Mouse (Mus musculus) hindlimb bud, embryonic 11.5 days (tissue): ENCODE results near the gene Eva1b.

Source experiments
- DNase-seq: peaks from one replicate; pipeline ENCODE4 v3.0.0-alpha.2; 2012; ENCODE audit warnings: low read depth, low spot score; ENCODE audit errors: extremely low spot score

The Eva1b gene

DNA sequence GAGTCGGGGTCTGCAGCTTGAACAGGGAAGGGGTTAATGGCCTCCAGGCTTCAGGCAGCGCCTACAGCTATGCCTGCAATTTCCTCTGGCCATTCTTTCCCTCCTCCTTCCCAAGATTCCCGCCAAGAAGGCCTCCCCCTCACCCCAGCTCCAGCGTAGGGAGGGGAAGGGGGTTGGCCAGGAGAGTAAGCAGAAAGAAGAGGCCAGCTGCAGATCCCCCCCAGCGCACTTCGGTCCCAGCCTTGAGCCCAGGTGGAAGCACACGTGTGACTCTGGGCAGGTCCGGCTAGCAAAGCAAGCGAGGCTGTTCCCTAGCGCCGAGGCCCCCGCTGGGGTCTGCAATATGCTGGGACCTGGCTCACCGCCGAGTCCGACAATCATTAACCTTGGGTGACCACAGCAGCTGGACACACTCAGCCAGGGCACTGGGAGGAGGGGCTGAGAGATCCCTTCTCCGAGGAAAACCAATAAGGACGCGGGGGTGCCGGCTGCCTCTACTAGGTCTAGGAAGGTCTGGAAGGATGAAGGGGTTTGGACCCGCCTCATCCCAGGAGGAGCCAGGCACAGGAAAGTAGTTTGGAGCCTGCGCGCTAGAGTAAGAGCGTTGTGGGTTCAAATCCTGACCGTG lies at the start of gene Eva1b:
Gene Eva1b (plus strand): TSS at position 212 of the 628 bp plus-strand sequence.
- peak; percentile 78 for DNase-seq

DNA sequence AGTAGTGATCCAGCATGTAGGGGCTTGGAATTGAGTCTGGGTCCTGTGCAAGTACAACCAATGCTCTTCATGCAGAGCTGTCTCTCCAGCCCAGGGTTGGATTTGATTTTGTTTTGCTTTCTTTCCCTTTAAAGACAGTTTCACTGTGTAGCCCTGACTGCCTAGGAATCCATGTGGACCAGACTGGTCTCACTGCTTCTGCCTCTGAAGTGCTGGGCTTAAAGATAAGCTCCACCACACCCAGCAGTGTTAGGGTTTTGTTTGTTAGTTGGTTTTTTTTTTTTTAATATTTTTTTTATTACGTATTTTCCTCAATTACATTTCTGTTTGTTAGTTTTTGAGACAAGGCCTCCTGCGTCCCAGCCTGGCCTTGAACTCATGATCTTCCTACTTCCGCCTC lies 48.2 kb upstream of the Eva1b start:
- no peak for DNase-seq

DNA sequence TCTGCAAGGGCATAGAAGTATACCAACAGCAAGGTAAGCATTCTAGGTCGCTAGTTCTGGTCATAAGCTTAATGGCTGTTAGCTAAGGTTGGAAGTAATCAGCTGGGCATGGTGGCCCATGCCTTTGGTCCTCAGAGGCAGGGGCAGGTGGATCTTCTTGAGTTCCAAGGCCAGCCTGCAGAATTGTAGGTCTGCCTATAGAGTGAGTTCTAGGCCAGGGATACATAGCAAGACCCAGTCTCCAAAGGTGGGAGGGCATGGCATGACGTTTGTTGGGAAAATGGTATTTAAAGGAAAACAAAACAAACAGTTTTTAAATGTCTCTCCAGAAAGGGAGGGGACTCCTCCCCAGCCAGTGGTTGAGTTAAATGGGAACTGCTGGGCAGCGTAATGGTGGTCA lies 46.8 kb upstream of the Eva1b start:
- DNase-seq, result no peak

DNA sequence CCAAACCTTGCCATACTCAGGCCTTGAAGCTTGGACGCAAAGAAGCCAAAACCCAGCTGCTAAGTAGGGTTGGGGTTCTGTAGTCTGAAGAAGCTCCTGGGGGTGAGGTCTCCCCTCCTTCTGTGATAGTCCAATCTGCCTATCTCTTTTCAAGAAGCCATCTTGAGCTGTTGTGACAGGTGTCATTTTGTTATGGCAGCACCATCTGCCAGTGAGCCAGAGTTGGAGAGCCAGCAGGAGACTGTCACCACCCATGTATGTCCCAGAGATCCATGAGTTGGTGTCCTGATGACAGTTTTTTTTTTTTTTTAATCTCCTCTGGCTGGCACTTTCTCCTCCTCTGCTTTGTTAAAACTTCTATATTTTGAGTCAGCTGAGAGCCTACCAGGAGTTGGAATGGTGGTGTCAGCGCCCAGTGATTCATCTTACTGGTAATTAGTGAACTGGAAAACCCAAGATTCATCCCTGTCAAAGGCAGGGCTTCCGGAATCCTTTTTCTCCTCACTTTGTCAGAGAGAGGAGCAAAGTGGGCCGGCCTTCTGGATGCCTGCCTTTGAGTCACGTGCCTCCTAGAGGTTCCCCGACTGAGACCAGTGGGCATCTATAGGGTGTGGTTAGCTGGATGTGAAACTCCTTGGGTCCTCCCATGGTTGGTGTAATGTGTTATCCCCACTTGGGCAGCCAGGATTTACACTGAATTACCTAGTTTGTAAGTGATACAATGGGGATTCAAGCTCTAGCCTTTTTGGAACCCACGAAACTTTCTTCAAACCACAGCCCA lies 45.3 kb upstream of the Eva1b start:
- no peak for DNase-seq

DNA sequence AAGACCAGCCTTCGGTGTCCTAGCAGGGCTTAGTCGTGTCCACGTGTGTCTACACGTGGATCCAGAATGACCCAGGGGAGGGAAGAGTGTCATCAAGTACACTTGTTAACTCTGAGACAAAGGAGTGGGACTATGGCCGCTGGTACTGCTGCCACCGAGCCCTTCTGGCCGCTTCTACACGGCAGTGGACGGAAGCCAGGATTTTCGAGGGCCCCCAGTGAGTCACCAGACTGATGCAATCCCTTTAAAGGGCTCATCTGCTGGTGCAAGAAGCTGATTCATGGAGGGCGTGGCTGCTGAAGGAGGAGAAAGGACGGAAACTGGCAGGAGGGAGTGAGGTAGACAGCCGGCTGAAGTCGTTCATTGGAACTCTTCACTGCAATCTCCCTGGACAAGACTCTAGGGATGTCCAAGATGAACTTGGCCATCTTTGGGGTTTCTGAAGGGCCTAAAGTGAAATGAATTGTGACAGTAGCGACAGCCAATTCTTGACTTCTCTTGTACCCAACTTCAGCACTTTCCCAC lies 44.4 kb upstream of the Eva1b start:
- no peak for DNase-seq

DNA sequence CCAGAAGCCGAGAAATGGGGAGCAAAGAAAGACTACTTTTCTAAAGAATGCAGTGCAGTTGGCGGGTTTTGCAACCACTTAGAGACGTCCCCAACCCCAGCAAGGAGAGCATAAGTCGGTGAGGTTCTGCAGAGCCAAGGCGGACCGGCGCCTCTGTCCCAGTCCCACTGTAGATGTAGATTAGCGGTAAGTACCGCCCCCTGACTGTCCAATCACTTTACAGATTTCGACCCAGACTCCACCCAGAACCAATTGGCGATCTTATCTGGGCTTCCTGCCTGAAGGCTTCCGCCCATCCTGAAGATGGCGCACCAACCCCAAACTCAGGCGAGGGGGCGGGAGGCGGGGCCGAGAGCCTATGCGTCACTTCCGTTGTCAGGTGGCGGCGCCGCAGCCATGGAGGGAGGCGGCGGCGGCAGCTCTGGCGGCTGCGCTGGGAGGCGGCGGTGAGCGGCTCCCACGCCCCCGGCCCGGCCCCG lies 43.9 kb upstream of the Eva1b start, which contains the start of gene Stk40:
Gene Stk40 (plus strand): TSS at position 368 of the 479 bp plus-strand sequence.
- peak; percentile 95 for DNase-seq

DNA sequence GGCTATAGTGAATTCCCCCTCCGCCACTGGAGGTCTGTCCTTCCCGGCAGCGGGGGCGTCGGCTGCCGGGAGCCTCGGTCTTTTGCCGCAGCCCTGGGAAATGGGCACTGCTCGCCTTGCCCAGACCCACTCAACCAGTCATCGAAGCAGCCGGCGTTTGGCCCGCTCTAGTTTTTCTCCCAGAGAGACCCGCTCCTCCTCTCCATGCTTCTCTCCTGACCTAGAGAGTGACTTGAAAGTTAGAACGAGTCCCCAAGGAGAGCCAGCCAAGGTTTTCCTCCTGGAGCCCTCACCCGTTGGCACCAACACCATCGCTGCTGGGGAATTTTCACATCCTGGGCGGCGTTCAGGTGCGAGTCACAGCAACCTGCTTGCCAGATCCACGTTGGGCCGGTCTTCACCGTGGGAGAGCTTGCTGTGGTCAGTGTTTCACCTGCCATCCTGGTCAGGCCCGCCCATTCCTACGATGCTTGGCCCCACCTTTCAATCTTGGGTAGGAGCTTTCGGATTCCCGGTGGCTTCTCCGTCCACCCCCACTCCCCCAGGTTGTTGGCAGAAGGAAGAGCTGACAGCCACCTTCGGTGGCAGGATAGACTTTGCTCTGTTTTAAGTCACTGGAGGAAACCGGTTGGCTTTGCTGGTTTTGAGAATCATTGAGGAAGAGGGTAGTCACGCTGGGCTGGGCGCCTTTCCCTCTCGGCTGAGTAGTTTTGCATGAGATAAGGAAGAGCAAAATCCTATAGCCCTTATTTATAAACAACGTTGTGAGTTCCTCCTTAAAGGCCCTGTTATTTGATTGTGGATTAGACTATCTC lies 43.1 kb upstream of the Eva1b start:
- DNase-seq, result no peak

DNA sequence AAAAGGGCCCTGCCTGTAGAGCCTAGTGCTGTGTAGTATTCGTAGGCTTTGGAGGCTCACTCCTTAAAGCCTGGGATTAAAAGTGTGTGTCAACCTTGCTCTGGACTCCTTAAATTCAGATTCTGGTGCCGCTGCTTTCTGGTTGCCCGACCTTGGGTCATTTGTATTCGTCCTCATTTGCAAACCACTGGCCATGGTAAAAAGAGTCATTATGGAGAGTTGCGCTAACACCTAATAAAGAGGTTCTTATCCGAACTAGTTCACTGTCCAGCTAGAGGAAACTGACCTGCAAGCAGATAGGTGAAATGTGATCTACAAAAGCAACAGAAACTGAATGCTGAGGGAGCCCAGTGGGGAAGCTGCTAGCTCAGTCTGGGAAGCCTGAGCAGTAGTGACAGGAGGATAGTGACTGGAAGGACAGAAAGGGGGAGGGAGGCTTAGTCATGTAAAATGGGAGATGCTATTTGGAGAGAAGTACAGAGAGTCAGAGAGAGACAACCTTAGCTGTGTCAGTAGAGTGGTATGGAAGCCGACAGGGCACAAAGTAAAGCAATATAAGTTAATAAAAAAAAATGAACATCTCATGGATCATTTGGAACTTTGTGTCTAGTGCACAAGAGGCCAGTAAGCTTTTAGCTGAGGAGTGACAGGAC lies 42.3 kb upstream of the Eva1b start:
- no peak for DNase-seq

DNA sequence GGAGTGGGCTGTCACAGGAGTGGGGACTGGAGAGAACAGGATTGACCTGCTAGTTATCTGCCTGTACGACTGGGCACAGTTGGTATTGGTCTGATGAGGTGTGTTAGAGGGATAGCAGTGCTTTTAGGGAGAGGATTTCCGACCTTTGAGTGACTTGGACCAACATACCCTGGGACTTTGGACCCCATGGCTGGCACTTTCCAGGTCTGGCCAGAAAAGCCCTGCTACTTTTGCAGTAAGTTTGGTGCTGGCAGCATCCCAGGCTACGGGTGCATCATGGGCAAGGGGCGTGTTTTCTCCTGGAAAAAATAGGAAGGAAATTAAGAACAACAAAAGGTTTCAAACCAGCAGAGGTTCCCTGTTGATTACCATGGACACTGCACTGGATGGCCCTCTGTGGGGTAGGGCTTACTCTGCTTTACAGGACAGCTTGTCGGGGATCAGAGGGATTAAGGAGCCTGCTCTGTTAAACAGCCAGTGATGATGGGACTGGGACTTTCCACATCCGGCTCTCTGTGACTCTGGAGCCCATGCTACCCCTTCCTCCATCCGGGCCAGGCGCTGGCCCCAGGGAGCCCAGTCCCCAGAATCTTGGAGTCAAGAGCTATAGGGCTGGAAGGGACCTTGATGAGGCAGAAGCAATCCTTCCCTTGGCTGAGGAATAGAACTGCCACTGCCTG lies 39.3 kb upstream of the Eva1b start:
- no peak for DNase-seq

DNA sequence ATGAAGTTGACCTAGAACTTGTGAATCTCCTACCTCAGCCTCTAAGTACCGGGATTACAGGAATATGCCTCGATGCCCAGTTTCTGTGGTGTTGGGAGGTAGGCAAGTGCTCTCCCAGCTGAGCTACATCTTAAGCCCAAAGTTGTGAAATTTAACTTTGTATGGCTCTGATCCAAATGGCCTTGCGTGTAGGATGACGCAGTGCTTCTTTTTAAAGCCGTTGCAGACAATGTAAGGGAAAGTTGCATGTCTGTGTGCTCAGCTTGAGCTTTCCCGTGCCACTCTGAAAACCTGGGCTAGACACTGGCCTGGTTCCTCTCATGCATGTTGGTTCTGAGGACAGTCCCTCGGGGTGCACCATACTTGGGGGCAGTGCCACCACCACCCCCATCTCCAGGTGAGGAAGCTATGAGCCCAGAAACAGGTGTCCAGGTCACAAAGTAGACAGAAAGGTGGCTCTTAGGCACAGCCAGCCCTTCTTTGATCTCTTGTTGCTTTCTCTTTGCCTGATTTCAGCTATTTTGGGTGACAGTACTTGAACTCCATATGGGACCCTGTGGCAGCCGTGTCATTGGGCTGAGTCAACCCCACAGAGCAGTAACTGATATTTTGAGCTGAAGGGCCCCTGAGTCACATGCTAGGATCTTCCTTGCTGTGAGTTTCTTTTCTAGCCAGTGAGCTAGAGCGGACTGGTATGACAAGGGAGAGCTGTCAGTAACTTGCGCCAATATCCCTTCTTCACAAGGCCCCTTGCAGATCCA lies 37.8 kb upstream of the Eva1b start:
- DNase-seq, result no peak

DNA sequence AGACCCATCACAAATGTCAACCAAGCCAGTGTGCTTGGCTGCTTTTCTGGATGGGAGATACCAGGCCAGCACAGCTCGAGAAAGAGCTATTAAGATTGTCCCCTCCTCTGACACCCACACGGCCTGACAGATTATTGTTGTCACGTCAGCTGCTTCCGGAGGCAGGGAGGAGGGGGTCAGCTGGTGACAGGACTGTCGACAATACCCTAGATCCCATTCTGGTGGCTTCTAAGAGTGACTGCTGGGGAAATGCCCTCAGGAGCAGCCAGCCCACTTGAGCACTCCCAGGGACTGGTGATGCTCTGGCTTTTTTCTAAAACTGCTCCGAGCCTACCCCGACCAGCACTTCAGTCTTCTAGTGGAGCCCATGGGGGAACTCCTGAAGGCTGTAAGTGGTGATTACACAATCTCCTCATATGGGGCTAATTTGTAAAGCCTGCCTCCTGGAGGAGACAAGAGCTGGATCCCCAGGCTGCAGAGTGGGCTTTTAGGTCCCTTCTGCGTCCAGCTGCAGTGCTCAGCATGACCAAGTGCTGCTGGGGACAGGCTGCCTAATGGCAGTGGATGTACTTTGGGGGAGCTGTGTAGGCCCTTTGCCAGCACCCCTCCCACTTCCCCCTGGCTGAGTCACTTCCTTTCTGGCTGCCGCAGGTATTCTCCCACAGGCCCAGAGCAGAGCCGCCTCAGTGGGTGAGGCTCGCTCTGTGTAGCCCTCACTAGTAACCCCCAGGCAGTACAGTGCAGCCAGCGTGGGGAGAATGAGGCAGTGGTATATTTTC lies 37.0 kb upstream of the Eva1b start:
- DNase-seq, result no peak

DNA sequence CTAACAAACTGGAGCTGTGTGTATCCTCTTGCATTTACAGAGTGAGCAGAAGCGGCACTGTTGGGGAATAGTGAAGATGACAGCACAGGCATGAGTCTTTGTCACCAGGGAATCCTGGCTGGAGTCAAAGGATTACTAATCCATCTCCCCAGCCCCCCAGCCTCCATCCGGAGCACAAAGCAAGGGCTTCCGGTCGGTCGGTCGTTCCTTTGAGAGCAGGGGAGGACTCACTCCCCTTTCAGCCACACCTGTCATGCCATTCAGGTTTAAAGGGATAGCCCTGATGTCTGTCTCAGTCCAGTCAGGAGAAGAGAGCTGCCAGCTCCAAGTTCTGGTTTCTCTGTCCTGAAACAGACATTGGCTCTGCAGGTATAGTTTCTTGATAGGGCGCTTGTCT lies 36.4 kb upstream of the Eva1b start:
- no peak for DNase-seq

DNA sequence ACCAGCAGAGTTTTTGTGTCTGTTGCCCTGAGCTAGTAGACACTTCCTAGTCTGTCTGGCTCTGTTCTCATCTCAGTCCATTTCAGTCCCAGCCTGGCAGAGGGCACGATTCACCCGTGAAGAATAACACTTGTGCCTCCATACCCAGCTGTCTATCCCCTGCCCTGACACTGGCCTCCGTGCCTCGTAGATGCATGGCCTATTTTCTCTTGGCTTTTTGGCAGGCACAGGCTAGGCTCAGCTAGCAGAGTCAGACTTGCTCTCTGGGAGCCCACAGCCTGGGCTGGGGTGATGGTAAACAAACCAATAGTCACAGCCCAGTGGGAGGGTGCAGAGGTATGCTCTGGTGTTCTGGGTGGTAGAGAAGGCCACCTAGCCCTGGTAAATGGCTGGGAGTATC lies 34.3 kb upstream of the Eva1b start:
- DNase-seq, result no peak

DNA sequence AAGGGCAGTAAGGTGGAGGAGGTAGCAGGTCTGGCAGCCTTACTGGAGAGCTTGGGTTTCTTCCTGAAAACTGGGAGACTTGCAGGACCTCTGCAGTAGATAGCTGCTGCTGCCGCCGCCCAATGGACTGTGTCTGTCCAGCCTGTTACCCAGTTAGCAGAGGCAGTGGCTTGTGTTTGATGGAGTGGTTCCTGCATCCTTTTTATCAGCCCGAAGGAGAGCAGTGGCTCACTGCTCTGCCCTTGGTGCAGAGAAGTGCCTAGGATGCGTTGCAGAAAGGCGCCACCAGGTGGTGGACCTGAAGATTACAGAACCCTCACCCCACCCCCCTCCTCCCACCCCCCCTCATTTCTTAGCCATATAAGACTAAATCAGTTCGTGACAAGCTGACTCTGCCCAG lies 33.6 kb upstream of the Eva1b start:
- DNase-seq, result no peak

DNA sequence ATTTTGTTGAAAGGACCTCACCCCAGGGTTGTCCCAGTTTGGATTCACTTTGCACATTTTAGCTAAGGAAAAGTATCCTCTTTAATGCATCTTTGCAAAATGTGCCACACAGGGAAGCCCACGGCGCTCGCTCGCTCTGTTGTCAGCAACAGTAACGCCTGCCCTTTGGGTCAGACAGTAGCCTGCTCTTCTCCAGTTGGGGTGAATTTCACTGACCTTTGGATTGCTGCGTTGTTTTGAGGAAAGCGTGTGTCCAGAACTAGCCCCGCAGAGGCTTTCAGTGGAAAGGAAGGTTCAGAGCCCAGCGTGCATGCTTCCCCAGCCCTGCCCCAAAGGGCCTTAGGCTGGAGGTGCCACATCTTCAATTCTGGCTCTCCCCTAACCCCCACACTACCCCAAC lies 32.1 kb upstream of the Eva1b start:
- no peak for DNase-seq

DNA sequence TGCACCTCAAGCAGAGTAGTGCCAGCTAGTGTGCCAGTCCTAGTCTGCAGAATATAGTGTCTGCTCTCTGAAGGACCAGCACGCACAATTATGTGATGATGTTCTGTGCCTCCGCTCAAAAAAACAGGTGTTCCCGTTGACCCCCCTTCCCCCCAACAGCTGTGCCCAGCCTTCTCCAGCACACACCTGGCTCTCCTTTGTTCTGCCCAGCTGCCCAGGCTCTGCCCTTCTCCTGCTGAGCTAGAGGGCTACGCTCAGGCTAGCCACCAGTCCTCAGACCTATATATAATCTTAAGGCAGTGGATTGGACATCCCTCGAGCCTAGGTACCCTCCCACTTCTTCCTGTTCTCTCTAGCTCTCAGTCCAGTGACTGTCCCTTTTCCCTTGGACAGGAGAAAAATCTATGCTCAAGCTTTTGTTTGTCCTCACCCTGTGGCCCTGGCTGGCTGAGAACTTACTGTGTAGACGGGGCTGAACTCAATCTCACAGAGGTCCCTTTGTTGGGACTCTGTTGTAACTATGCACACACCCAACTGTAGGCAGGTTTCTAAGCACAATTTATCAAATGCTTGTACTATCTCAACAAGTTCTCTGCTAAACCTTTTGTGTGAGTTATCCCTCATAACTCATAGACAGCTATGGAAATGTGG lies 31.5 kb upstream of the Eva1b start:
- no peak for DNase-seq

DNA sequence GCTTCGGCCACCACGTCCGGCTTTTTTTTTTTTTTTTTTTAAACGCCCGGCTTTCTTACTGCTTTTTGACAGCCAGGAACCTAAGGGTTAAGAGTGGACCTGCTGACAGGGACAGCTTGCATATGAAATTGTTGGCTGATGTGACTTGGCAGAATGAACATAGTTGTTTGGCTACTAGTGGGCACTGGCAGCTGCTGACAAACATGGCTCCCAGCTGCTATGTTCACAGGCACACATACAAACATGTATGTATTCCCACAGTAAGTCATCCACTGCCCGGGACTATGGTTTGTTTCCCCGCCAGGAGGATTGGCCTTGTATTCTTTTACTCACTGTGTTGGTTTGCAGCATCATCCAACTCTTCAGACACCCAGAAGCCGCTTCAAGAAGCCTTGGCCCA lies 30.4 kb upstream of the Eva1b start:
- DNase-seq, result no peak

DNA sequence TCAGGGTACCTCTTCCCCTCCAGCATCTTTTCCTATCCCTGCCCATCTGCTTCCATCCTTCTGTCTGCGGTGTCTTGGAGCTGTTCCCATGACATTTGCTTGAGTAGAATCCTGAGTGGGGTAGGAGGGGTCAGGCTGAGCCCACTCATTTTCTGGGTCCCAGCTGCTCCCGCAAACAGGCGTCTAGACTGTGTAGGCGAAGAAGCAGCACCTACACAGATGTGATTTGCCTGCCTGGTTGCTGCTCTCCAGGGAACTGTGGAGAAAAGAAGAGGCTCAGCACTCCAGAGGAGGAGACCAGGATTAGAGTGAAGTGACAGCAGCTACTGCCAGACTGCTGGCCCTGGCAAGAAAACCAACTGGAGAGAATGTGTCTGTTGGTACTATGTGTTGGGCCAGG lies 28.9 kb upstream of the Eva1b start:
- no peak for DNase-seq
